Mouse (Mus musculus): ENCODE data around the gene Nnmt. TPM values are rescaled to one million over a fixed set of nuclear protein-coding genes. Genes with fewer than 3 reads are reported as not detected.

Gene Nnmt
- total RNA-seq, 2 experiments from 2014 or later, result 13.9 to 20.8 TPM

- DNase-seq, result no peak
These were observed 30.8 kb upstream of the Nnmt start for GRCm38 (mm10) chr9:48635576-48636350.

GRCm38 (mm10) chr9:48633147-48633546 is 28.2 kb upstream of the Nnmt start:
- DNase-seq, result no peak

GRCm38 (mm10) chr9:48619268-48619667 is 14.3 kb upstream of the Nnmt start:
- no peak for DNase-seq

GRCm38 (mm10) chr9:48618589-48618988 is 13.6 kb upstream of the Nnmt start:
- DNase-seq, result peak; percentile 83

GRCm38 (mm10) chr9:48618111-48618510 is 13.2 kb upstream of the Nnmt start:
- peak; percentile 79 for DNase-seq

- DNase-seq, result peak; percentile 40
These were observed 12.6 kb upstream of the Nnmt start for GRCm38 (mm10) chr9:48617511-48618010.

- DNase-seq, result peak; percentile 32
These were observed 8.3 kb upstream of the Nnmt start for GRCm38 (mm10) chr9:48613221-48613620.

- peak; percentile 37 for DNase-seq
These were observed 7.6 kb upstream of the Nnmt start for GRCm38 (mm10) chr9:48612542-48612941.

- no peak for DNase-seq
These were observed 6.1 kb upstream of the Nnmt start for GRCm38 (mm10) chr9:48611032-48611431.

- no peak for DNase-seq
These were observed 4.8 kb upstream of the Nnmt start for GRCm38 (mm10) chr9:48609734-48610133.

- no peak for DNase-seq
These were observed 2.5 kb upstream of the Nnmt start for GRCm38 (mm10) chr9:48607417-48607816.

GRCm38 (mm10) chr9:48606171-48606570 is 1.2 kb upstream of the Nnmt start:
- peak; percentile 55 for DNase-seq

- no peak for DNase-seq
These were observed 744 bp upstream of the Nnmt start for GRCm38 (mm10) chr9:48605697-48606096.

GRCm38 (mm10) chr9:48604226-48604625 is 727 bp downstream of the Nnmt start:
- DNase-seq, result no peak

- no peak for DNase-seq
These were observed 4.1 kb downstream of the Nnmt start for GRCm38 (mm10) chr9:48600881-48601280.

- no peak for DNase-seq
These were observed 4.9 kb downstream of the Nnmt start for GRCm38 (mm10) chr9:48600066-48600465.

- DNase-seq, result no peak
These were observed 7.5 kb downstream of the Nnmt start for GRCm38 (mm10) chr9:48597494-48597893.

GRCm38 (mm10) chr9:48596924-48597323 is 8.0 kb downstream of the Nnmt start:
- DNase-seq, result no peak

GRCm38 (mm10) chr9:48593915-48594314 is 11.0 kb downstream of the Nnmt start:
- DNase-seq, result no peak

GRCm38 (mm10) chr9:48590606-48591005 is 14.3 kb downstream of the Nnmt start:
- DNase-seq, result no peak

- DNase-seq, result peak; percentile 73
These were observed 18.6 kb downstream of the Nnmt start for GRCm38 (mm10) chr9:48586332-48586731.

GRCm38 (mm10) chr9:48580808-48581207 is 24.1 kb downstream of the Nnmt start:
- no peak for DNase-seq

GRCm38 (mm10) chr9:48562388-48562787 is 42.6 kb downstream of the Nnmt start:
- no peak for DNase-seq

- DNase-seq, result peak; percentile 63
These were observed 45.3 kb downstream of the Nnmt start for GRCm38 (mm10) chr9:48559482-48560139.

Data from adrenal gland, postnatal 10 days (tissue).